Mouse (Mus musculus) spleen, embryonic (tissue): ENCODE measurements around the gene Slc31a1.

Experiments used
- CTCF ChIA-PET: fragments of 350-600 bp; sonication (Branson Sonifier 250); formaldehyde crosslinking; loops from one replicate; lab custom pipeline; 2022; lab: Charles Lee

Gene Slc31a1

DNA sequence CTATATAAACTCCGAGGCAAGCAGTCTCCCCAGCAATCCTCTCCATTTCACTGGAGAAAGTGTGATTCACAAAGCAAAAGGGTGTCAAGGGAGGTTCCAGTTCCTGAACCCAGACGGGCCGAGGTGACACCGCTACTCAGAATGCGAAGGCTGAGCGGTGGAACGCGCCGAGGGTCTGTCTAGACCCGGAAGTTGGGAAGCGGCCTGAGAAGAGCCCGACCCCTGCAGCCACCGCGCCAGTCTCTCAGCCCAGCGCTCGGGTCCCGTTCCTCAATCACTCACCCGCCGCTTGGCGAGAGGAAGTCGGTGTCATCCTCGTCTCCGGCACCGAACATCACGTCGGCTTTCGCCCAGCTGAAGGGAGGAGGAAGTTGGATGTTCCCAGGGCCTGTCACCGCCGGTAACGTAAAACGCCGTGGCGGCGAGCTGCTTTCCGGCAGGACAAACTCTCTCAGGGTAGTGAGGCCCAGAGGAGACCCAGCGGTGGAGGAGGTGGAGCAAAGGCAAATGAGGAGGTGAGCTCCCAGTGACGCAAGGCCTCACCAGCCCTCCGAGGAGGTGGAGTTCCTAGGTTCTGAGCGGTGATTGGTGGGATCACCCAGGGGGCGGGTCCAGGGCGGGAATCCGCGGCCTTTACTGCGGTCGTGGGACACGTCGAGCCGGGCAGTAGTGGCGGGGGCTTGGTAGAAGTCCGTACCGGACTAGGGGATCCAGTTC lies at the start of gene Slc31a1, which contains the start of gene Fkbp15:
Gene Slc31a1, plus strand, starts transcription at position 640 of the 717 bp plus-strand sequence.
Gene Fkbp15, minus strand, starts transcription at position 461 of the 717 bp plus-strand sequence.
- CTCF ChIA-PET = no interaction called here

DNA sequence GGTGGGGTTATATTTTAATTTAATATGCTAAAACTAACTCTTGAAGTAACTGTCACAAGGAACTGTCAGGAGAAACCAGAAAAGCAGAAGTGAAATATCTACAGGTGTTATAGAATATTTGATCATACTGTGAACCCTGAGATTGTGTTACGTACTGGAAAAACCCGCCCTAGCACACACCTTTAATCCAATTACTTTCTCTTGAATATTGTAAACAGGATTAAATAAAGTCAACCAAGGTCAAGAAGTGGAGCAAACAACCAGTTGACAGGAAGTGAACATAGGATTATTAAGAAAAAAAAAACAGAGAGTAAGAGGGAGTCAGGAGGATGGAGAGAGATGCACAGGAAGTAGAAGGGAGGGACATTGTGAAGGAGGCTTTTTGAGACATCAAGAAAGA lies 47.7 kb upstream of the Slc31a1 start:
- CTCF ChIA-PET = no interaction called here

DNA sequence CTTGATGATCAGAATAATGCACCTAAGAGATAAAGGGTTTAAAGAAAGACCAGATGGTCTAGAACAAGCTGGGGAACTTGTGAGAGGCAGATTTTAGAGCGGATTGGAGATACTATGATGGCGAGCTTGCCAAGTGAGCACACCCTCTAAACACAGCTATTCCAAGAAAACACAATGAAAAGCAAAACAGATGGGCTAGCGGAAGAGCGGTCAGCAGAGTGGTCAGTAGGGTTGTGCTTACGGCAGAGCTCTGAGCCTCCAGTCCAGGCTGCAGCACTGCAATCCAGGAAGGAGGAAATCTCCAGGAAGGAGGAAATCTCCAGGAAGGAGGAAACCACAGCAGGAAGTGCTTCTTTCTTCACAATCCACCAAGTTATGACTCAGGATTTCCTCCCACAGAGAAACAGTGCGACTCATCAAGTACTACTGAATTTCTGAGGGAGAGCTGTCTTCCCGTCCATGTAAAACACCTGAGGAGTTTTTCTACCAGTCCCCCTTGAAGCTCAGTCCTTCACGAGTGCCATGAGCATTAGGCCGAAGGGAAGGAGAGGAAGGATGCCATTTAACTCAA lies 46.8 kb upstream of the Slc31a1 start:
- CTCF ChIA-PET = no interaction called here

DNA sequence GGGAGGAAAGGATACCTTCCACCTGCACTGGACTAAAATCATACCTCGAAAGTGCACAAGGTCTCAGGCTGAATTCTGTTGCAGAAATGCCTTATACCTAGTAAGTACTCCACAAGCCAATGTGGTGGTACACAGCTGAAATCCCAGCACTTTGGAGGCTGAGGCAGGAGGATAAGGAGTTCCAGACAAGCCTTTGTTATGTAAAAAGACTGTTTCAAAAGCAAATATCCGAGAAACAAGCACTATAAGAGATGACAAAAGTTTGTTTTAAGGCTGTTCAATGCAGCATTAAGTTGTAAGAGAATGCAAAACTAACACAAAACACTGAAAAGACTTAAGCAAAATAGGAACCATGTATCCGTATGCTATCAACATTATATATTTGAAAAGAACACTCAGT lies 46.0 kb upstream of the Slc31a1 start:
- CTCF ChIA-PET = no interaction called here

DNA sequence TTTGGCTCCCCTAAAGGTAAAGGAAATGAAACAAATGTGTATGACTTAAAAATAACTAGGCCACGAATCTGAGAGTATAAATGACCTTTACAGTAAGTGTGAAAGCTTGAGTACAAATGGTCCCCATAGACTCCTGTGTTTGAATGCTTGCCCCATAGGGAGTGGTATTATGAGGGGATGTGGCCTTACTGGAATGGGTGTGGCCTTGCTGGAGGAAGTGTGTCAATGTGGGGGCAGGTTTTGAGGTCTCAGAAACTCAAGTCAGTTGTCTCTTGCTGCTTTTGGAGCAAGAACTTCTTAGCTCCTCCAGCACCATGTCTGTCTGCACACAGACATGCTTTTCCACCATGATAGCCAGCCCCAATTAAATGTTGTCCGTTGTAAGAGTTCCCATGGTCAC lies 44.1 kb upstream of the Slc31a1 start:
- CTCF ChIA-PET = interaction anchor here (0.6 kb wide), 1 partner anchor 9 kb away, joined by 4 read pairs; no protein-coding TSS in a partner anchor

DNA sequence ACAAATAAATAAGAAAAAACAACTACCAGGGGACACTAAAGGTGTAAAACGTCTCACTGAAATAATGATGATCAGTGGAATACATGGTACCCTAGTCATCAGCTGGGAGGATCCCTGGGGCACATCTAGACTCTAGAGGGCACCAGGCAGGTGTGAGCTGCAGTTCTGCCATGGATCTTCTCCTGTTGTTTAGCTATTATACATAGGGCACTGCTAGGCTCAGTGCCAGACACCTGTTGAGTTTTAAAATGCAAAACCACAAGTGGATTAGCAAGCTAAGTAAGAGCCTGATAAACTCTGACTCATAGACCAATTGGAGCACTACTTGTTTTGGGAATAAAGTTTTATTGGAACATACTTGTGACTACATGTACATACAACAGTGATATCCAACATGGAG lies 42.2 kb upstream of the Slc31a1 start:
- CTCF ChIA-PET = no interaction called here

DNA sequence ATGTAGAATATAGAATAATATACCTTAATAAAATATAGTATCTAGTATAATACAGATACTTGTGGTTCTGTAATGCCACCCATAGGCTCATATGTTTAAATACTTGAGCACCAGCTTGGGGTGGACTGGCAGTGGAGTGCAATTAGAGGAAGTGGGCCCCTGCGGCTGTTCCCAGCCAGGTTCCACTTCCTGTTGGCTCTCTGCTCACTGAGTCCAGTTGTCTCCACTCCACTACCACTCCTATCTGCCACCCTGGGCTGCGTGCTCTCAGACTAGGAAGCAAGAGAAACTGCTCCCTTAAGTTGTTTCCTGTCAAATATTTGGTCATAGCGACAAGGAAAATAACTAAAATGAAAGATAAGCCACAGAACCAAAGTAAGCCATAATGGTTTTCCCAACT lies 37.8 kb upstream of the Slc31a1 start:
- CTCF ChIA-PET = no interaction called here

DNA sequence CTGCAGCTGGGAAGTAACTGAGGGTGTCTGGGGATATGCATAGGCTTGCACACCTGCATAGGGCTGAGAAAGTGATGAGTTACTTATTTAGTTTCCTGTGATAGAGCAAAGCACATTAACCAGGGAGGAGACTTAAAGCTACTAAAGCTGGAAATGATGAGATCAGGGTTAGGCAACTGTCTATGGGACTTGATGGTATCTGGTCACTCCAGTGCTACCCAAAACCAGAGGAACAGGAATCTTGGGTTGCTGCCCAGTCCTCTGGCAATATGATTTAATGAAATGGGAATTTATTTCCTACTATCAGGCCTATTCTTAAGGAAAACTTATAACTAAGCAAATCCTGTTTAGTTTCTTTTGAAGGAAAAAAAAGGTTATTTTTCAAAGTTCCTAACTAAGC lies 34.4 kb upstream of the Slc31a1 start:
- CTCF ChIA-PET = no interaction called here

DNA sequence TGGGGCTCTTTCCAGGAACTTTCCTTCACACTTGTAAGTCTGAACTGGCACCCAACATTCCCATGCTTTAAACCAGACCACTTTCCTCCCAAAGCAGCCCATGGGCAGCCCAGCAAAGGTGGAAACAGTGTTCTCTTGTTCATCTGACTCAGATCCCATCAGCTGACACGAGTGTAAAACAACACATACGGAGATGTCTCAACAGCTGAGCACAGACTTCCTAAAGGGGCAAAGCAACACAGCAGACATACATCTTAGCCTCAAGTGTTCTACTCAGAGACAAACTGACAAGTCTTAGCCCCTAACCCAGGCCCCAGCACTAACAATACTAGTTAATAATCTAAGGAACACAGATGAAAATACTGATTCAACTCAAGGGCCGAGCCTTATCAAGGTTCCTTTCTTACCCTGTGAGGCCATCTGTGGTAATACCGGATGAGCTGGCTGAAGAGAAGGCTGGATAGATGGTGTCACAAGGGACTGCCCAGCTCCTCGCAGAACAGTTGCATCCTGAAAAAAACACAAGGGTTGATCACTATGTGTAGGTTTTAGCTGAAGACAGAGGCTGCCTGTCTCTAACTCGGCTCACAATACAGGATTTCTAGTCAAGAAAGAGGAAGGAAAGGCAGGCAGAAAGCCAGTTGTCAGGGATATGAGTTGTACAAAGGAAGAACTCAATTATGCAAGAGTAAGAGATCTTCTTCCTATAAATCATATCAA lies 31.4 kb upstream of the Slc31a1 start:
- CTCF ChIA-PET = no interaction called here

DNA sequence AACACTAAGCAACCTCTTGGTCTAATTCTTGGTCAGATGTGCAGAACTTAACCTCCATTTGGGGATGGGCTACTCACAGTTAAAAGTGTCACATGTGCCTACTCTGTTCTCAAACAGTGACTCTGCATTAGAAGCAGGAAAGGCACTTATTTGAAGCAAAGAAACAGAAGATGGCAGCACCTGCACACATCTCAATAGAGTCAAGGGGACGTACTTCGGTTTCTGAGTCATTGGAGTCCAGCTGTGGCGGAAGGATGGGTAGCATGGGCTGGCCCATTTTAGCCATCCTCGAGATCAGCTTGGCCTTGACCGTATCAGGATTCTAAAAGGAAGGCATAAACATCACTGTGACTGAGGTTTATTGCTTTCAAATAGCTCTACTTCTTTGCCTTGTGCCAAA lies 28.6 kb upstream of the Slc31a1 start:
- CTCF ChIA-PET = no interaction called here

DNA sequence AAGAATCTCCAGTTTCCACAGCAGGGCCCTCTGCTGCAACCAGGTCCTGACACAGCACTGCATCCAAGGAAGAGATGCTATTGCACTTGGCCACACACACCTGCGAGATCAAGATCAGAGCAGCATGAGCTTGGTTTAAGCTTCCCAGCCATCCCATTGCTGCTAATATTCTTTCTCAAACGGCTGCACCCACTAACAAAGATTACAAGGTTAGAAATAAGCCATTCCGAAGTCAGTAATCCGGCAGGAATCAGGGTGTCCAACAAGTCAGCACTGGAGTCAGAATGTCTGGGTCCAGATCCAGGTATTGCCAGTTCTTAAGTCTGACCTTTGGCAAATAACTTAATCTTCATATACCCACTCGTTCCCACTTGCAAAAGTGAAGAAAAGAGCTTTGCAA lies 22.0 kb upstream of the Slc31a1 start:
- CTCF ChIA-PET = no interaction called here

DNA sequence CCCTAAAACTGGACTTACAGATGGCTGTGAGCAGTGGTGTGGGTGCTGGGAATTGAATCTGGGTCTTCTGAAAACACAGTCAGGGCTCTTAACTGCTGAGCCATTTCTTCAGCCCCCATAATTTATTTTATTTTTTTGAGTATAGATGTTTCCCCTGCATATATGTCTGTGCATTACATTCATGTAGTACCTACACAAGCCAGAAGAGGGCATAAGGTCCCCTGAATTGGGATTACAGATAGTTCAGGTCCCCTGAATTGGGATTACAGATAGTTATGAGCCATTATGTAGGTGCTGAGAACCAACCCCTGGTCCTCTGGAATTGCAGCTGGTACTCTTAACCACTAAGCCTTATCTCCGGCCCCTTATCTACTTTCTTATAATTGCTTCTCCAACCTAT lies 16.5 kb upstream of the Slc31a1 start:
- CTCF ChIA-PET = no interaction called here

DNA sequence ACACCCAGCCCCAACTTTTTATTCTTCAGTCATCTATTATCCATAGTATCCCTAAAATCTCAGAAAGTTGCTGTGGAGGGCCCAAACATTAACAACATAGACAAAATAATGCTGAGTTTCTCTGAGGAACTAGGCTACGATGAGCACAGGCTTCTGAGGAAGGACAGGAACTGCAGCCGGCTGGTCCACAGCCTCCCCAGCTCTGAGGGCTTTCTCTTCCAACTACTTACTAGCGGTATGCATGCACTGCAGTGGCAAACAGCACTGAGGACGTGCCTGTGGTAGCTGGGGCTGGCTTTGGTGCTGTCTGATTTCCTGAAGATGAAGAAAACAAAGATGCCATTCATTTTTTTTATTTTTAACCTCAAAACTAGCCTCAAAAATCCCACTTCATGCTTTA lies 14.7 kb upstream of the Slc31a1 start:
- CTCF ChIA-PET = no interaction called here

DNA sequence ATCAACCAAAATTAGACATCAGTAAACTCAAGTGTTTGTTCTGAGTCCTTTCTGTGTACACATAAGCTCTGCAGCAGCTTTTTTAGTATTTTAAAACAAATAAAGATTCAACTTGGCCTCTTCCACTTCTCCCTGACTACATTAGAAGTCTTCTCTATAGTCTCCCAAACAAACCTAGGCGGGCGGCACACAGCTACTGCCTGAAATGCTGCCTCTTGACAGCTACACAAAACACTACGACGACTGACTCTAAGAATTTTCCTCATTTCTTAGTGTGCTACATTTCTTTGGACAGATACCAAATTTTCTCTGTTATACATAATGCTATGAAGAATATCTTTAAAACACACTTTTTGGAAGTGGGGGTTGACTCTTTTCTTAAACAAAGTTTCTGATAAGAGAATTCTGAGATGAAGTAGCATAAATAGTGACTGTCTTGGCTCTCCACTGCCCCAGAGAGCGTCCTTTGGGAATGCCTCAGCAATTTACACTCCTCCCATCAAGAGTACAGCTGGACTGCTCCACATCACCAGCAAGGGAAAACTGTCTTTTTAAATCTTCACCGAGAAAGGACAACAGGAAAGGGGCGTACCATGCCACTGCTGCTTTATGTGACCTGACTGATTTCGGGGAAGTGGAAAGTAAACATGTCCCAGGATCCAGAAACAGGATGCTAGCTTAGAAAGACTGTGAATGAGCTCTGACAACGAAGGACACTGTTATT lies 12.8 kb upstream of the Slc31a1 start:
- CTCF ChIA-PET = no interaction called here

DNA sequence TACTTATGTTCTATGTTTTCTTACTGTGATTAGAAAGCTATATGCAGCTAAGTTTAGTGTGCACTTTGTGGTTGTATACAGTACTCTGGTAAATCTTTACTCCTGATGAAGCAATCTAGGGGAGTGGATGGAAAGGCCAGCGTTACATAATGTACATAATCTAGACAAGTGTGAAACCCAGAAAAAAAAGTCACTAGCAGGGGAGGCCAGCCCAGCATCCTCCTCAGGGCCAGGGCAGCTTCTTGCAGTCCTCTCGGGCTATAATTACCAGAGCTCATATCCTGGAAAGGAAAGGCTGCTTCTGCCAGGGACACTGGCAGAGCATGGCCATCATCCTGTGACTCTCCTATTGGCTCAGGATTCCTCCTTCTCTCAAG lies 12.2 kb upstream of the Slc31a1 start:
- CTCF ChIA-PET = no interaction called here

DNA sequence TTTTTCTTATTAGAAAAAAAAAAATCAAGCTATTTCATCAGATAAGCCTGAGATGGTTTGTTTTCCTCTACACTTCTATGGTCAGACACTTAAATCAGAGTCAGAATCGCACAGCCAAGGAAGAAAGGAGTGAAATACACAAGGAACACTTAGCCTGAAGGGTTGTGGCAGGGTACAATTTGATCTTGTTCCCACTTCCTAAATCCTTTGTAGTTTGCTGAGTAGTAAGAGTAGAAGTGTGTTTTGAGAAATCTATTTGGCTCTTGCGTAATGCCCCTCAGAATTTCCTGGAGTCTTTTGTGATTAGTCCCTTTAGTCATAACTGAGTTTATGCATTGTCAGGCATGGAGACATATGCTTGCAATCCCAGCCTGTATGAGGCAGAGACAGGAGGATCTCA lies 11.2 kb upstream of the Slc31a1 start:
- CTCF ChIA-PET = no interaction called here

DNA sequence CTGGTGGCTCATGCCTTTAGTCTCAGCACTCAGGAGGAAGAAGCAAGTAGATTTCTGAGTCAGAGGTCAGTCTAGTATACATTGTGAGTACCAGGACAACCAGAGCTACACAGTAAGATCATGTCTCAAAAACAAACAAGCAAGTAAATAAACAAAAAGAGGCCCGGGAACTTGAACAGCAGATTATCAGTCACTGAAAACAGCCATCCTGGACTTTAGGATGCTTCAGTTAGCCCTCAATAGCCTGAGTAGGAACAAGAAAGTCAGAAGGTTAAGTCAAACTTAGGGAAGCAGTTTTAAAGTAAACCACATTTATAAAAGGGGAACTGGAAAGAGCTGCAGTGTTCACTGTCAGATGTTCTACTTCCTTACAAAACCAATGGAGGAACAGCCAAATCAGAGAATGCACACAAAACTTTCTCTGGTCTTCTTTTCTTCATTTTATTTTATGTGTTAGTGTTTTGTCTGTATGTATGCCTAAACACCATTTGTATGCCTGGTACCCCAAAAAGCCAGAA lies 2.8 kb upstream of the Slc31a1 start:
- CTCF ChIA-PET = no interaction called here

DNA sequence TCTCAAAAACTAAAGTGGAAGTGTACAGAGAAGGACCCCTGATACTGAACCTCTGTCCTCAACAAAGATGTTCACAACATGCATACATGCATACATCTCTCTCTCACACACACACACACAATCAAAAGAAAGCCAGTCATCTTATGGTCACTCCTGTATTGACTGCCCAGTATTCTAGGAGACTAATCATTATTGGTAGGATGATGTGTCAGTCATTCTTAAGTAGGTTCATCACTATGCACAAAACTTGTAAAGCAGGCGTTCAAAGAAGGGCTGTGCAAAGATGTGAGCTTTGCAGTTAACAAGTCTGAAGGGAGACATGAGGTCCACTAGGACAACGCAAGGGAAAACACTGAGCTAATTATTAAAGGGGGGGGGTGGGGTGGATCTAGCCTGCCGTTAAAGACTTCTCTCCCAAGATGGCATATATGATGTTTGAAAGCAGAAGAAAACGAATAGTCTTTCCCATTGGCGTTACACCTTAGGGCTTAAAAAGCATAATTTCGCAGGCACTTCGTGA lies 1.2 kb upstream of the Slc31a1 start:
- CTCF ChIA-PET = interaction anchor here (0.7 kb wide), 1 partner anchor 25 kb away, joined by 4 read pairs; no protein-coding TSS in a partner anchor

DNA sequence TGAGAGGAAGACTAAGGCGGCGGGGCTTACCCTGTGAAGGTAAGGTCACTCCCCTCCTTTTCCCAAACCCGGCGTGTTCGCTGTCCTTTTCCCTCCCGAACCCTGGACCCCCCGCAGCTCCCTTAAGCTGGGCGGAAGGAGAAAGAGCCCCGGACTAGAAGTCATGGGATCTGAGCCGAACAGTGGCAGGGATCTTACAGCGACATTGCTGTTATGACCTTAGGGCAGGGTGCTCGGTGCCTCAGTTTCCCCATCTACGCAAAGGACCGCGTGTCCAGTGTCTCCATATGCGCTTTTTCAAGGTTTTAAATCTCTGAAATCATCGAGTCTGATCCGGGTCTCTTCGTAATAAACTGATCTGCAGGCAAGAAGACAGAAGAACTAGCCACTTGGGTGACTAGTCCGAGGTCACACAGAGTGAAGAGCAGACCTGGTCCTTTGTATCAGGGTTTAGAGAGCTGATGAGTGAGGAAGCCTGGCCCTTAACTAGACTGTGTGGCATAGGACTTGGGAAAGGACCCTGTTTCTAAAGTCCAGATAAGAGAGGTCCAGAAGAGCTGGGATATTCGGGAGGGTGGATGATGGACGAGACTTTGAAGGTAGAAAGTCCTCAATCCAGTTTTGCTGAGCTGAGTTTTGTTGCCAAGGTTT lies 403 bp downstream of the Slc31a1 start:
- CTCF ChIA-PET = interaction anchor here (0.6 kb wide), 1 partner anchor 65 kb away, joined by 3 read pairs; no protein-coding TSS in a partner anchor

DNA sequence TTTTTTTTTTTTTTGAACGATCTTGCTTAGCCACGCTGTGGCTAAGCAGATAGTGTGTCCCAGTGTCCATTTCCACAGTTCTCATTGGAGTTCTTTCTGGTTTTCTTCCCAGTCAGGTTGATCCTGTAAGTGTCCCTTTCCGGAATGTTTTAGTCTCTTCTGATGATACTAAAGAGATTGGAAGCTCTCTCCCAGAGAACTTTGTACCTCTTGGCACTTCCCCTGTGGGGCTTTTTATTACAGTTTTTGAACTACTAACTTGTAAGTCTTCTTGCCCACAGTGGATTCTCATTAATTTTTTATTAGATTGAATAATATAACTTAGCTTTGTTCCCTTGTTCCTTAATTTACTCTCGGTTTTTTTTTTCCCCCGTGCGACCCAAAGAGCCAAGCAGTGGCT lies 1.0 kb downstream of the Slc31a1 start:
- CTCF ChIA-PET = interaction anchor here (0.6 kb wide), 1 partner anchor 64 kb away, joined by 3 read pairs; no protein-coding TSS in a partner anchor

DNA sequence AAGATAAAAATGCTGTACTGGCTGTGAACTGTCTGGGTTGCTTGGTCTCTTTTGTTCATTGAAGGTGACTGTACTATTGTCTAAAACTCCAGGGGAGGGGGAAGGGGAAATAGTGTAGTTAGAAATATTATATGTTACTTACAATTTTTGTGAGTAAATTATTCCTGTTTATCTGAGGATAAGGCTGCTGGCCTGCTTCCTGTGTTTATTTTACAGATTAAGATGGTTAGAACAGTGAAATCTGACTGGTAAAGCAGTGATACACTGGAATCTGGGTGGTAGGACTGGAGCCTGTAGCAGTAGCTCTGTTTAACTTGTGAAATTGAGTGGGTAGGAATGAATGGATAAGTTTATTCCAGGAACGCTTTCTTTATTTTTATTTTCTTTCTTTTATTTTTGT lies 1.5 kb downstream of the Slc31a1 start:
- CTCF ChIA-PET = no interaction called here
